Mouse (Mus musculus) lung, adult 2 months (tissue): ENCODE results near the gene Ttc3.

ENCODE experiments used
- CTCF ChIP-seq: fragments of 200-500 bp; IDR thresholded peaks from 2 replicates; pipeline ENCODE4 v1.5.1; 2011; ENCODE audit warnings: mild to moderate bottlenecking, low read length, control low read depth; ENCODE audit not compliant: insufficient read depth
- POLR2A ChIP-seq: fragments of 200-500 bp; IDR thresholded peaks from 2 replicates; pipeline ENCODE4 v1.6.1; 2011; ENCODE audit warnings: low read depth, mild to moderate bottlenecking, control low read depth, low read length, borderline replicate concordance; ENCODE audit errors: extremely low read depth

- TF ChIP-seq POLR2A (no peak), CTCF (no peak)
Measured at GRCm38 (mm10) chr16:94323681-94324080, 46.7 kb upstream of the Ttc3 start.
